Mouse (Mus musculus): Measurements from ENCODE around the gene Stkld1.
"Not testable (repeated sequence)": the region's sequence is repeated elsewhere in the genome, so short reads cannot be mapped to it uniquely, and the experiment has no call there.

Gene Stkld1

GRCm38 (mm10) chr2:26933304-26934055, at the start of gene Stkld1, which contains the start of gene Surf4:
Gene Stkld1 (plus strand): TSS chr2:26934047.
Gene Surf4 (minus strand): TSS chr2:26933928.
- peak; percentile 84 for DNase-seq (ENCODE audit: low read depth, low spot score)

- not testable (repeated sequence) for DNase-seq (ENCODE audit: low read depth, low spot score)
Measured at GRCm38 (mm10) chr2:26885541-26885940, 48.3 kb upstream of the Stkld1 start.

DNA sequence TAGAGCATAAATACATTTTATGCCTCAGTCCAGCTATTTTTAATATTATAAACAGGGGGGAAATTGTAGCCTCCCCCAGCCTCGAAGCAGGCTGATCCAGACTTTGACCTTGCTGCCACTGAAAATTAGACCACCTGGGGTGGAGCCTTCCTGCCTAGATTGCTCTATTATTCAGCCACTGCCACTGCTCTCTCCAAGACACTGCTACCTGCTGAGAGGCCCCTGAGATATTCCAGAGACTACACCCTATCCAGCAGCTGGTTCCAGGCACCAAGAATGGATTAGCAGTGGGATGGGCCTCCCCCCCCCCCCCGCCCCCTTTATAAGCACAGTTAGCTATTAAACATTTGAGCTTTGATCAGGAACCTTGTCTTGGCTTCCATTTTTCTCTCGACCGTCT, 47.7 kb upstream of the Stkld1 start:
- not testable (repeated sequence) for DNase-seq (ENCODE audit: low read depth, low spot score)

GRCm38 (mm10) chr2:26895898-26896297, 37.9 kb upstream of the Stkld1 start:
- no peak for DNase-seq (ENCODE audit: low read depth, low spot score)

- DNase-seq (ENCODE audit: low read depth, low spot score) = peak; percentile 58
Measured at GRCm38 (mm10) chr2:26900731-26901130, 33.1 kb upstream of the Stkld1 start.

DNA sequence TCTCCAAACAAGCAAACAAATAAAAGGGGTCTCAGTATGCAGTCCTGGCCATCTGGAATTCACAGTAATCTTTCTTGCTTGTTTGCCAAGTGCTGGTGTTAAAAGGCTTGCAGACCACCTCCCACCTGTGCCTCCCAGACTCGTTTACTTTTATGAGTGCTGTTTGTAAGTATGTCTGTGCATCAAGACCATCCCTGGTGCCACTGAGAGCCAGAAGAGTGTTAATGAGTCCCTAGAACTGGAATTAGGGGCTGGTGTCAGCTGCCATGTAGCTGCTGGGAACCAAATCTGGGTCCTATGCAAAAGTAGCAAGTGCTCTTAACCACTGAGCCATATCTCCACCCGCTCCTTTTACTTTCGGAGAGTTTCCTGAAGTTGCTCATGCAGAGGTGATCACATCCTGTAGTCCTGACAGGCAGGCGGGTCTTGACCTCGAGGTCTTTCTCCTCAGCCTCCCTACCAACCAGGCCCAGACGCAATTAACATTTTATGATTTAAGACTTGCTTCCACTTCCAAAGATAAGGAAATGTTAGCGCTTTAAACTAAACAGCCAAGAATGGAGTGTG, 31.9 kb upstream of the Stkld1 start:
- DNase-seq (ENCODE audit: low read depth, low spot score) = no peak

DNA sequence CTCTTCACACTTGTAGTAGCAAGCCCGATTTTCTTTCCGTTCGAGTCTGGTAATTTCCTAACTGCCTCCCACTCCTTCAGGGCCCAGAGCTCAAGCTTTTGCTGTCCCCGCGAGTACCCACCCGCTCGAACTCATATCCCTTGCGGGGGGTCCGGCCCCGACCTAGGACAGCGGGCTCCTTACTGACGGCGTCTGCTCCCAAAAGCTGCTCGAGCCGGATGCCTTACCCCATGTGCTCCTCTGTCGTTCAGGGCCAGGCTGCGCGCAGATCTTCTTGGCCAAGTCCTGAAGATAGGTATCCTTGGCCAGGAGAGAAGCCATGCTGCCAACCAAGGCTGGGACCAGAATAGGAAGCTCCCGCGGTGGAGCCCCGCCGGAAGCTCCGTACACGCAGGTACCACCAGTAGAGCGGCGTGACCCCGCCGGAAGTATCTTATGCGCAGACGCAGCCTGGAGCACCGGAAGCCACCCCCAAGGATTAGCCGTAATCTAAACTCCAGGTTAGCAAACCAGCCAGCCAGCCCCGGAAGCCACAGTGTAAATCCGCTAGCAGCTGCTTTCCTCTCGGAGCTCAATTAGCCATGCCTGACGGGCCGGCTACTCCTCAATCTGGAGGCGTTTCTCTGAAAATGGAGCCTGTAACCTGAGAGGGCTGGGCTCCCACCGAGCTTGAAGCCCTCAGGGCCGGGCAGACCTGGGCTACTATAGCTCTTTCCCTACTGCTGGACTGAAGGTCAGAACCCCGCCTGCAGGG, 31.2 kb upstream of the Stkld1 start, which contains the start of gene Surf6:
TSS of gene Surf6 (minus strand) at position 413 of the 754 bp plus-strand sequence.
- peak; percentile 97 for DNase-seq (ENCODE audit: low read depth, low spot score)

- peak; percentile 61 for DNase-seq (ENCODE audit: low read depth, low spot score)
Measured at GRCm38 (mm10) chr2:26903311-26903710, 30.5 kb upstream of the Stkld1 start.

- no peak for DNase-seq (ENCODE audit: low read depth, low spot score)
Measured at GRCm38 (mm10) chr2:26905936-26906335, 27.9 kb upstream of the Stkld1 start.

GRCm38 (mm10) chr2:26906431-26906830, 27.4 kb upstream of the Stkld1 start:
- DNase-seq (ENCODE audit: low read depth, low spot score) = no peak

- peak; percentile 77 for DNase-seq (ENCODE audit: low read depth, low spot score)
Measured at GRCm38 (mm10) chr2:26907109-26907508, 26.7 kb upstream of the Stkld1 start.

GRCm38 (mm10) chr2:26908710-26909386, 25.0 kb upstream of the Stkld1 start:
- no peak for DNase-seq (ENCODE audit: low read depth, low spot score)

GRCm38 (mm10) chr2:26909387-26909784, 24.5 kb upstream of the Stkld1 start:
- peak; percentile 27 for DNase-seq (ENCODE audit: low read depth, low spot score)

DNA sequence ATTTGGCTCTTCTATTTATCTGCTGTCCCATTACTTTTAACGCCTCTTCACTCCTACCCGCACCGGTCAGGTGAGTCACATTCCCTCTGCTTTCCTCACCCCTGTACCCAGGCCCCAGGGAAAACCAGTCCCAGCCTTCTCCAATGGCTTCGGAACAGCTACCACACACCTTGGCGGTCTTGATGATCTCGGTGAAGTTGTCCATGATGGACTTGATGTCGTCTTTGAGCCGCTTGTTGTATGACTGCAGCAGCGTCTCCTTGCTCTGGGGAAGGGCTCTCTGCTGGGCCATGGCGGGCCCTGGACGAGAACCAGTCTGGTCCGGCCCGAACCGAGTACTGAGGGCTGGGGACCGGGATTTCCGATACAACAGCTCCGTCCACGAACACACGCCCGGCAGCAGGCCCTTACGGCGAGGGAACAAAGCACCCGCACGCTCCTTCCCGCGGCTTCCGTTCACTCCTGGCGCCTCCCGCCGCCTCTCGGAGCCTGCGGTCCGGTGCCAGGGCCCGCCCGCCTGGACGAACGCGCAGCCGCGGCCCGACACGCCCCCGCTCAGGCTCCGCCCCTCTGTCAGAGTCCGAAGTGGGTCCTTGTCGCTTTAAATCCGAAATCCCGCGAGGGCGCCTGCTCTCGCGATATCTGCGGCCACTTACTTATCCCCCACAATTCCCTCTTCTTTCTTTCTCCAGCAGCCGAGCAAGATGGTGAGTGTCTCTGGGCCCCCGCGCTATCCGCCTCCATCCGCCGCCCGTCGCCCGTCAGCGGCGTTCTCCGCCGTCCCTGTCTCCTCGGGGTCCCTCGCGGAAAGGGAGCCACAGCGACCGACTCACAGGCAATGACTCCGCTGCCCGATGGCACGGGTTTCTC, 23.5 kb upstream of the Stkld1 start, which contains the start of the genes Med22 and Rpl7a:
TSS of gene Med22 (minus strand) at position 554 of the 870 bp plus-strand sequence.
TSS of gene Rpl7a (plus strand) at position 641 of the 870 bp plus-strand sequence.
- peak; percentile 98 for DNase-seq (ENCODE audit: low read depth, low spot score)

DNA sequence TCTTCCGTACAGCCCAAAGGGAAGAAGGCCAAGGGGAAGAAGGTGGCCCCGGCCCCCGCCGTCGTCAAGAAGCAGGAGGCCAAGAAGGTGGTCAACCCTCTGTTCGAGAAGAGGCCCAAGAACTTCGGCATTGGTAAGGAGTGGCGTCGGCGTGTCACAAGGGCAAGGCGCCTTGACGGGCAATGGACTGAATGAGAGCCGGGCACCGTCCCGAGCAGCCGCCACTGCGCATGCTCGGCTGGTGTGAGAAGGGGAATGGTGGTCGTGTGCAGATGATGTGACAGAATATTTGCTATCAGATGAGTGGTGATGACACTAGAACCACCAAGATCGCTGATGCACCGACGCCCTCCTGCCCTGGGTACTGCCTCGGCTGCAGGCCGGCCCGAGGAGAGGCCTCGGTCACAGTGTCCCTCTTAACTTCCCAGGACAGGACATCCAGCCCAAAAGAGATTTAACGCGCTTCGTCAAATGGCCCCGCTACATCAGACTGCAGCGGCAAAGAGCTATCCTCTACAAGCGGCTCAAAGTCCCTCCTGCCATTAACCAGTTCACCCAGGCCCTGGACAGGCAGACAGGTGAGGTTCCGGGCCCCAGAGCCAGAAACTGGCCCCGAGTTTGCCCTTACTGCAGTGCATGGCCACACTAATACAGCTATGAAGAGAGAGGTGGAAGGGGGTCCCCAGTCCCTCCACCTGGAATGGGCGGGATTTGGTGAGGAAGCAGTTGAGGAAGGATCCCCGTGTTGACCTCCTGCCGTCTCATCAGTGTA, 22.7 kb upstream of the Stkld1 start:
- peak; percentile 57 for DNase-seq (ENCODE audit: low read depth, low spot score)

DNA sequence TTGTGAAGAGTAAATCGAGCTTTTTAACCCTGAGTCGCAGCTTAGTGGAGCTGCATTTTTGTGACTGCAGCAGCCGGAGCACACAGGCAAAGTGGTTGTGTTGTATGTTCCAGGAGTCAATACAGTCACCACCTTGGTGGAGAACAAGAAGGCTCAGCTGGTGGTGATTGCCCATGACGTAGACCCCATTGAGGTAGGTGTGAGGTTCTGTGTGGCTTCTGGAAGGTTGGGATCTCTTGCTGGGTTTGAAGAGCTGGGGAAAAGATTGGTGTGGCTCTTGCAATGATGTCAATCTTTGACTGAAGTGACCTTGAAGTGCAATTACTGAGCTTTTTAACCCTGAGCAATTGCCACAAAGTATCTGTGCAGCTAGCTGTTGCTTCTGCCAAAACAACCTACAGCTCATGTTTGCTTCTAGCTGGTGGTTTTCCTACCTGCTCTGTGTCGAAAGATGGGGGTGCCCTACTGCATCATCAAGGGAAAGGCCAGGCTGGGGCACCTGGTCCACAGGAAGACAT, 21.5 kb upstream of the Stkld1 start:
- no peak for DNase-seq (ENCODE audit: low read depth, low spot score)

GRCm38 (mm10) chr2:26913416-26914147, 20.3 kb upstream of the Stkld1 start:
- no peak for DNase-seq (ENCODE audit: low read depth, low spot score)

DNA sequence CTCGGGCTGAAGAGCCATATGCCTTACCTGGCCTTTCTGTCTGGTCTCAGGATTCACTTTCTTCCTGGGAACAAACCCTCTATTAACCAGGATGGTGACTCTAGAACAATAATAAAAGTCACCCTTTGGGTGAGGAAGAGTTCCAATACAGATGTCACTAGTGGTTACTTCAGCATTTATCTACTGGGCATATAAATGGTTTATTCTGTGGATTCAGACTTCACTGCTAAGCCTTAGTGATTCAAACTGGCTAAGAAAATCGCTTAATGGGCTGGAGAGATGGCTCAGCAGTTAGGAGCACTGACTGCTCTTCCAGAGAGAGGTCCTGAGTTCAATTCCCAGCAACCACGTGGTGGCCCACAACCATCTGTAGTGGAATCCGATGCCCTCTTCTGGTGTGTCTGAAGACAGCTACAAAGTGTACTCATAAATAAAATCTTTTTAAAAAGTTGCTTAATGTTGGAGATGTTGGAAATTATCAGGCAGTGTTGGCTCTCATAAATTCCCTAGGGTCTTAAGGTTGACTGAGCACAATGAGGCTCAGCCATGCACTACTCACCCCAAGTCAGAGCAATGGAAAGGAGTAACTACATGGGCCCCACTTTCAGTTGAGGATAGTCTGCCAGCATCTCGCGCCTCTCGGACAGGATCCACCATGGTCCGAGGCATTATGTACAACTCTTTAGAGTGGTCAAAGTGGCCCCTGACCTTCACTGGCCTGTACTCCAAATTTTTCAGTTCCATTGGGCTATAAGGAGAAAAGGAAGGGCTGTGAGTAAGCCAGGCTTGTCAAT, 19.5 kb upstream of the Stkld1 start:
- no peak for DNase-seq (ENCODE audit: low read depth, low spot score)

Measured in 3T3-L1 (cell line).